Mouse (Mus musculus): ENCODE data around the gene Negr1. TPM values are rescaled to one million over a fixed set of nuclear protein-coding genes. Genes with fewer than 3 reads are reported as not detected.

The Negr1 gene
- total RNA-seq, 4 experiments from 2014 or later: 104 to 148 (median 114) TPM

DNA sequence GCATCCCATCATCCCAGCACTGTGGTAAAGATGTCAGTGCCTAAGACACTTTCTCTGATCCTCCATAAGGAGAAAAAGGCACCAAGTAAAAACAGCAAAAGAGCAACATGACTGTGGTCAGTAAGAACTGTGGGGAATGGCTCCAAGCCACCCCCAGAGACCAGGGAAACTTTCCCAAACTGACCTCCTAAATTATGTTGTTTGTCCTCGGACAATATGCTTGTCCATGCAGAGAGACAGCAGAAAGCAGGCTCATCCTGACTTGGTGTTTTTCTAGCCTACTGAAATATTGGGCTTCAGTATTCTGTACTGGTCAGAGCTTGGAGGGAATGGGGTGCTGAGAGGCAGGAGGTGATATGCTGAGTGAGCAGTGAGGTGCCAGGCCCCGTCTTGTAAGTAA, 647.8 kb downstream of the Negr1 start:
- DNase-seq (ENCODE audit: low spot score in 2 of 2): no peak

DNA sequence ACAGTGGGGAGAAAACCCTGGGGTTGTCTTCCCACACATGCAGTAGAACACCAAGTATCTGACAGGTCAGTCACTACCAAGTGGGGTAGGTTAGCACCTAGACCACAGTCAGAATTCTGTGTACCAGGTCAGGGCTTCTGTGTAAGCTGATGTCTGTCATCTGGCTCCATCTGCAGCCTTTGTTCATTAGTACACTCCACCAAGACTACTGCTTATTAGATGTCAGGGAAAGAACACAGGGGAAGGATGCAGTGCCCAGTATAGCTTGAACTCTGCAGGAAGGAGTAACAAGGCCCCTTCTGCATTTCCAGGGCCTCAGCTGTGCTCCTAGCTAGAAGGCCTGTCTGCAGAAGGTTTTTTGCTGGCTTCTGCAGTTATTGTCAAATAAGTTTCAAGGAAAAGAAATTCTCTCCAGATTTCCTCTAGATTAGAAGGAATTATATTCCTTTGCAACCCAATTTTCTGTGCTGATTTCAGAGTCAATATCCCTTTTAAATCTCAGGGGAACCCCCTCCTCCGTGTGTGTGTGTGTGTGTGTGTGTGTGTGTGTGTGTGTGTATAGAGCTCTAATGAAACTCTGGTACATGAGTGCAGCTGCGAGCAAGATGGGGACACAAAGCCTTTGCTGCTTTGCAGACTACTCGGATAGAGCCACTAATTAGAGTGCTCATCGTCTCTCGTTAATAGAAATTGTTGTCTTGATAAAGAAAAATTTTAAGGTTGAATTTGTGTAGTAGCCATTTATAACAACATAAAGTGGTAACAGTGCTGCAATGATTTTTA, 654.5 kb downstream of the Negr1 start:
- no peak for DNase-seq (ENCODE audit: low spot score in 2 of 2)

DNA sequence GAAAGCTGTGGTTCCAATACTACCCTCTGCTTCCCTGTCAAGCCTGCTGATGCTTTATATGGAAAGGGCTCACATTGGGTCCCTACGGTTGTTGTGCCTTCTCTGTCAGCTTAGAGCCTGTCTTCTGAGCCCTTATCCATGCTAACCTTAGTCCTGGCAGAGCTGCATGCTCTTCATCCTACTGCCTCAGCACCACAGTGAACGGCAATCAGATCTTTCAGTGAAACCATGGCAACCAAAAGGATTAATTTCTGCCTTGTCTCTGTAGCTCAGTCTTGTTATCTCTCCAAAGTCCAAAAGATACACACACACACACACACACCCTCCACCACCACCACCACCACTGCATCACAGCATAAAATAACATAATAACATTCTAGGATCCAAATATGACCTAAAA, 656.2 kb downstream of the Negr1 start:
- DNase-seq (ENCODE audit: low spot score in 2 of 2): no peak

DNA sequence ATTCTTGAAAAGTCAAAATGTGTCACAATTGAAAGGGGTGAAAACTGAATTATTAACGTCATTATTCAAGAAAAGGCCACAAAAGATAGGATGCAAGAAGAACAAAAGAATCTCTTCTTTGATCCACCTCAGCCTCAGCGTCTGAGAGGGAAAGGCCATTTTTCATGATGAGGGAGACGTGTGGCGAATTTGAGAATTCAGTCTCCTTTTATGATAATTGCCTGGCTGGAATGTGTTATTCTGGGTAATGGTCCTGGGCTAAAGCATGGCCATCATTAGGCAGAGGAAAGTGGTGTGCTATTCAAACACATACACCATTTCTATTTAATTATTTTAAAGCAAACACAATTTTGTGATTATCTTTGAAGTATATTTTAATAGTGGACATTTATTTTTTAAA, 663.3 kb downstream of the Negr1 start:
- no peak for DNase-seq (ENCODE audit: low spot score in 2 of 2)

DNA sequence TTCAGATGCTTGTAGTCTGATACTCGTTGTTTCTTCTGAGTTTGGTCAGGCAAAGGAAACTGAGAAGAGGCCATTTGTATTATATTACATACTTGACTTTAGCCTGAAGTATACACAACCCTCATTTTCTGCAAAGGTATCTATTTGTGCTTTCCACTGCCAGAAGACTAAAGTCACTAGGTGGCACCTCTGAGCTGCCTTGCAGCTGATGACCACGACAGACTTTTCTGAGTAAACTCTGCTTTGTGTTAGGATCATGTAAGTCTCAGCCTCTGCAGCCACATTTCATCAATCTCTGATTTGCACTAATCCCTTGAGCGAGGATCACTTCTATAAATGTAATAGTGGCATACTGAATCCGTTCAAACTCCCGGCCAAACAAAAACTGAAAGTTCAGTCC, 671.1 kb downstream of the Negr1 start:
- DNase-seq (ENCODE audit: low spot score in 2 of 2): peak in 1 of 2 experiments; percentile 35

DNA sequence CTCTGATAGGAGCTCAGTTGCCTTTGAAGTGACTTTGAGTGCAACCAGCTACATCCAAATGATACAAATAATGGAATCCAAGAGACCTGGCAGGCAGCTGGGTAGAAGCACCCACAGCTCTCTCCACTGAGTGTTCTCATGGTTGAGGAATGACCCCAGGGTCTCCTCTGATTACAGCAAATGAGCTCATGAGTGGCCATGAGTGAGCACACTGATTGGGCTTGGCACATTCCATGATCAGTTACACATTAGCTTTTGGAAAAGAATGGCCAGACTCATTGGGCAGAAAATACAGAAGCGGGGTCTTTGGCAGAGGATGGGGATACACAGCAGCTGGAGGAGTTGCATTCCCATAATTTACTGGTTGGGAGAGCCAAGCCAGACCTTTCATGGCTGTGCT, 678.6 kb downstream of the Negr1 start:
- no peak for DNase-seq (ENCODE audit: low spot score in 2 of 2)

DNA sequence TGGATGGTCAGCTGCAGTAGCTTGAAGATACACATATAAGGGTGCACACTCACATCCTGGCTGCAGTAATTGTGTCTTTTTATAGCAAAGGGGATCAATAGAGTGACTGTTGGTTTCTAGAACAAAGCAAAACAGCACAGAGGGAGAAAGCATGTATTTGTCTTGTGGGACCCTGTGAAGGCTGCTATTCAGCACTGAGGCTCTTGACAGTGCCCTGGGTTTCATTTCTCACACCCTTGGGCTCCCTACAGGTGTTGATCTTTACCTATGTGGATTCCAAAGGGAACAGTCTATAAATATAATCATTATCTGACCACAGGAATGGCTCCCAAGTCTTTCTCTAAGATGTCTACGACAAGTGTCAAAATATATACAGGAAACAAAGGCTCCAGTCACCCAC, 693.9 kb downstream of the Negr1 start:
- DNase-seq (ENCODE audit: low spot score in 2 of 2): no peak

DNA sequence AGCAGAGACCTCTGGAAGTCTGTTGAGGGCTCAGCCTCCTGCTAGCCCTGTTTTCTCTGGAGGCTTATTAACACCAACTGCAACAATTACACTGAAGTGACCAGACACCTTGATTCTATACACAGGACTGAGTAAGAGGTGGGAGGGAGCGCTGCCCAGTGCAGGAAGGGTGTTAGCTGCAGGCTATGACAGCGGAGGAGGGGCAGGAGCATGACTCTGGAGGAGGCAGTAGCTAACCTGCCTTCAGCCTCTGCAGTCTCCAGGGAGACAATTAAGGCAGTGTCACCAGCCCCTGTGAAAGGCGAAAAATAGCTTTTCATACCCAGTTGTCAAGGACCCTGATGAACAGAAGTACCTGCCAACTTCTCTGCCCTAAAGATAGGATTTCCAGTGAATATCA, 694.3 kb downstream of the Negr1 start:
- DNase-seq (ENCODE audit: low spot score in 2 of 2): no peak

DNA sequence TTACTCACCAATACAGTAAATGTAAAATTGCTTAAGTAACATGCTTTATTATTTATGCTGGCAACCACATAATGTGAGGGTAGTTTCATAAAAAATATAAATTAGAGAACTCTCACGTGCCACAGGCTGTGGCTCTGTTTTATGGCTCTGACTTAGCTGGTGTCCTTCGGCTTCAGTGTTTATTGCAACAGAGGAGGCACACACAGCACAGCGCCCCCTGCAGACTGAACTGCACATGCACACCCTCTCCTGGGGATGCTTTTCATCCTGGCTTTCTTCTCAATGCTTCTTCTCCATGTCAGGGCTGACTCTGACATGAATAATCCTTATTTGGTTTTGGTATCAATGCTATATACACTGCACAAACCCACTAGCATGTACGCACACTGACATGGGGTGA, 707.1 kb downstream of the Negr1 start:
- no peak for DNase-seq (ENCODE audit: low spot score in 2 of 2)

DNA sequence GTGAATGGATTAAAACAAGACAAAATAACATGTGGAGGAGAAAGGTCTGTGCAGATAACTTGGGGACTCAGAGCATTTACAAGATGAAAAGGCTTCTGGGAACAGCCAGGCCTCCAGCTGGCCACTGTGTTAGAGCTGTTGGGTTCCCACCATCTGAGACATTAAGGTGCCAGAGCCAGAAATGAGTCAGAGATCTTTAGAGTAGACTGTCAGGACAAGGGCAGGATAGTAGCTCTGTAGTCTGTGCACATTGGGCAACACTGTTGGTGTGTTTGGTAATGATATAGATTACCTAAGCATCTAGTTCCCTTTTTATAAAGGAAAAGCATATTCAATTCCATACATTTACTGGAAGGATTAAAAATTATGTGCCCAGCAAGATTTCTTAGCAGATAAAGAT, 710.8 kb downstream of the Negr1 start:
- DNase-seq (ENCODE audit: low spot score in 2 of 2): no peak

DNA sequence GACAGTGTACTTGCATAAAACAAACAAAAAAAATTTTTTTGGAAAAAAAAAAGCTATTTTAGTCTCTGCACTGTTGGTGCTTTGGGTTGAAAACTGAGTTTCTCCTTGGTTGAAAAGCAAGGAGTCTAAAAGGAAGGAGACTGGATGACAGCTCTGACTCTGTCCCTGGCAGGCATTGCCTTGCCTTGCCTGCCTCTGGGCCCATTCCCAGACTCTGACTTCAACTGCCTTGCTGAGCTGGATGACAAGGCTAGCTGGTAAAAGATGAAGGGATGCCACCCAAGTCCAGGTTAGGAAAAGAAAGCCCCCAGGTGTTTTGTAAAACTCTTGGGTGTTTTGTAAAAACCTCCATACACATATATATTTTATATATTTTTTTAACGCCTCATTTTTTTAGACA, 712.5 kb downstream of the Negr1 start:
- DNase-seq (ENCODE audit: low spot score in 2 of 2): no peak

DNA sequence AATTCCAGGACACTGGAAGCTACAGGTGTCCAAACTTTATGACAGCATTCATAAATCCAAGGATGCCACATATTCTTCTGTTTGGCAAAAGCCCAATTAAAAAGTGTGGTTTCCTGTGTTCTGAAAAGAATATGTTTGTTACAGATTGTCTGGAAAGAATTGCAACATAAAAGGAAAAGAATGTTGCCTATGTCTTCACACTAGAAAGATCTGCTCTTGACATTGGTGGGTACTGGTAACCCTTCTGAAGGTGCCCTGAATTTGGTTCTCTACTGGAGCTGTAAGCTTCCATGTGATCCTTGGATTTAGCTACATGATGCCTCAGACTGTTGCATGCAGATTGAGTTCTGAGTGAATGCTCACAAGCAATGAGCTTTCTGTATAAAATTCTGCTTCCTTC, 718.1 kb downstream of the Negr1 start:
- DNase-seq (ENCODE audit: low spot score in 2 of 2): no peak

DNA sequence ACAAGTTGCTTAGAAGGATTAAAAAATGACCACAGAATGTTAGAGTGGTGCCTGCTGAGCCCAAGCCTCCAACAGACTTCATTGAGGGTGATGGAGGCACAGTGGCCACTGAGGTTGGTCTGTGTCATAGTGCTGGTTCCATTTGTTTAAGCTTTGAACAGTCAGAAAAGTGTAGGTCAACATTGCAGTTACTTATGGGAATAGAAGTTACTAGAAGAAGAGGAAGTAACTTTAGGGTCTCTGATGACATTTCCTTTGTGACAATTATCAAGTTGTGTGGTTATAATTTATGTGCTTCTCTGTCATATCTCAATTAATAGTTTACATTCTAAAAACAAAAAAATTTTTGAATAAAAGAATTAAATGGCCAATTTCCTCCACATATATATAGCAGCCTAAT, 719.7 kb downstream of the Negr1 start:
- DNase-seq (ENCODE audit: low spot score in 2 of 2): no peak

DNA sequence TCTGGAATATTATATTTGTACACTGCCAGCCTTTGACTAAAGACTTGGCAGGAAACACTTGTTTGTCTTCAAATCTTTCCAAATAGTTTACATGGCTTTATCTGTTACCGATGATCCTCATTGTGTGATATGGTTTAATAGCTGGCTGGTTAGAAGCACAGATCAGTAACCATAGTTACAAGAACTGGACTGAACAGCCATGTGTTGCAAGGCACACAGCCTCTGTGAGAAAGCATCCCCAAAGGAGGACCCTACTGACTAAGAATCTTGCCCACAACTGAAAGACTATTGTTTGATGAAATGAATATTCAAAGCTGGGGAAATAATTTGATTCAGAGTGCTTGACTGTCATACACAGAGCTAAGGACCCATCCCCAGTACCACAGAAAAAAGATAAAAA, 729.7 kb downstream of the Negr1 start:
- DNase-seq (ENCODE audit: low spot score in 2 of 2): no peak

DNA sequence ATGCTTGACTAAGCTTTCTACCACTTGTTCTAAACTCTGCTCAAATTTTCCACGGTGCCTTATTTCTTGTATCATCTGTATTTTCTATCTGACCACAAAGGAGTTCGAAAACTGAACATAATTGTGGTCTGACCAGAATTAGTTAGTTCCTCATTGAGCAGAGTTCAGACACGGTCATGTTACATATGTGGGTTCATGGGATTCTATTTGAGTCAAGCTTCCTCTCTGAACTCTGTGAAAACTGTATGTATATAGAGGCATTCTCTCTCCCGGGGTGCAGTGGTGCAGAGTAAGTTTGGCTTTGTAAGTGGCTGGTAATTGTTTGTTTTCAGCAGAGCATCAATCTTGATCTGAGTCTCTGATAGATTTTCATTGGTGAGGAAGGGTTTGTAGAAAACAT, 735.6 kb downstream of the Negr1 start:
- DNase-seq (ENCODE audit: low spot score in 2 of 2): no peak

DNA sequence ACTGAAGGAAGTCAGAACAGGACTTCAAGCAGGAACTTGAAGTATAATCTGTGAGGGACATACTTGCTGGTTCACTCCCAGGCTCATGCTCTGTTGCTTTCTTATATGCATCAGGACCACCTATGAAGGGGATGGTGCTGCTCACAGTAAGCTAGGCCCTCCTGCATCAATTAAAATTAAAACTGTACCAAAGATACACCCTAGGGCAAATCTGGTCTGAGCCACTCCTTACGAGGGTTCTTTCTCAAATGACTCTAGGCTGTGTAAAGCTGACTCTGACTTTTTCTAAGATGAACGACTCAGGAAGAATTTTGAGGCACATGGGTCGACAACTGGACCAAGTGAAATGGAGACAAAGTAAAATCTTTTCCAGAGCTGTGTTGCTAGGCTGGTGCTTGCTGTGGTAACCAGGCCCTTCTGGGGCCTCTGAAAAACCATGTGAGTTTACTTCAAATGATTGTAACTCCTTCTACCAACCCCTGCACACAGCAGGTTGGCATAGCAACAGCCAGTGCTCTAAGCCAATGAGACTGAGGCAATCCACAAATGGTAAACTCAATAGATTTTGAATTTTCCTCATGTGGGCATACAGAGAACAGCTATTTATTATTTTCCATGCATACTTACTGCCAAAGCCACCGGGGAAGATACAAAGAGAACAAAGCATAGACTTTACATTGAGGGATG, 742.0 kb downstream of the Negr1 start:
- DNase-seq (ENCODE audit: low spot score in 2 of 2): no peak

DNA sequence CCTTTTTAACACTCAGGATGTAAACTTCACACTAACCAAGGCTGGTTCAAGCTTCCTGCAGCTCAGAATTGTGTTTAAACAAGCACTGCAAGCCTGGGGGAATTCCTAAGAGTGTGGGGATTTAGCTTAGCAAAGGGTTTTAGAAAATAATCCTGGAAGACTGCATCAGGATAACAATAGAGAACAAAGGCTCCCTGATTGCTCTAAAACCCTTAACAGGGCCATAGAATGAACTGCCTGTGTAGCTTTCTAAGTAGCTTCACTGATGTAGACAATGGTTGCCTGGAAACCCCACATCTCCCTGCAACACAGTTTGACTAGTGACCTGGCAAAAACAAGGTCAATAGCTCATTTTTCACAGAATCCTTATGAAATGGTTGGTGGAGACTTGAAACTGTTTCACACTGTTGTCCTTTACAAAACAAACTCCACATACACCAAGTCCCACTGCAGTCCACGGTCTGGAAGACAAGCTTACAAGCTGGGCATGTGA, 759.5 kb downstream of the Negr1 start:
- DNase-seq (ENCODE audit: low spot score in 2 of 2): no peak

DNA sequence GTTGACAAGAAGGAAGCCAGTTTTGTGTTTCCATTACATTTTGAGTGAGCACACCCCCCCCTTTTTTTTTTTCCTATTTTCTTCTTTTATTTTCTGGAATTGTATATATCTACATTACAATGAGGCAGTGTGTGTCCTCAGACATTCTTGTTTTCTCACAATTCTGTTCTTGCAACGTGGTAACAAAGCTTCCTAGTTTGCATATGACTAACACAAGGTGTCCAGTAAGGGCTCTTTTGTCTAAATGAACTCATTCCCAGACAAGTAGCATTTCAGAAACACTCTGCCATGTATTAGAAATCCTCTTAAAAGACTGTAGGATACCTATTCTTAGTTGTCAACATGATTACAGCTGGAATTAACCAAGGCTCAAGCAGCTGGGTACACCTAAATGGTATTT, 760.2 kb downstream of the Negr1 start:
- DNase-seq (ENCODE audit: low spot score in 2 of 2): no peak

DNA sequence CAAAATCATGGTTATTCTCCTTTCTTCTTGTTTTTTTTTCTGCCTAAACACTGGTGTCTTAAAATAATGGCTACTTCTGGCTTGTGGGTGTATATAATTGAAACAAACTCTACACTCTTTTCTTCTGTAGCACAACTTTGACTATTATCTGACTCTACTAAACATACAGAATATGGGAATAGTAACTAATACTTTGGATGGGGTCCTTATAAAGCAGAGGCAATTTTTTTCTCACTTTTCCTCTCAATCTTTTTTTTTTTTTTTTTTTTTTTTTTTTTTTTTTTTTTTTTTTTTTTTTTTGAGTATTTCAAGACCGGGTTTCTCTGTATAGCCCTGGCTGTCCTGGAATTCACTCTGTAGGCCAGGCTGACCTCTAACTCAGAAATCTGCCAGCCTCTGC, 772.6 kb downstream of the Negr1 start:
- no peak for DNase-seq (ENCODE audit: low spot score in 2 of 2)

DNA sequence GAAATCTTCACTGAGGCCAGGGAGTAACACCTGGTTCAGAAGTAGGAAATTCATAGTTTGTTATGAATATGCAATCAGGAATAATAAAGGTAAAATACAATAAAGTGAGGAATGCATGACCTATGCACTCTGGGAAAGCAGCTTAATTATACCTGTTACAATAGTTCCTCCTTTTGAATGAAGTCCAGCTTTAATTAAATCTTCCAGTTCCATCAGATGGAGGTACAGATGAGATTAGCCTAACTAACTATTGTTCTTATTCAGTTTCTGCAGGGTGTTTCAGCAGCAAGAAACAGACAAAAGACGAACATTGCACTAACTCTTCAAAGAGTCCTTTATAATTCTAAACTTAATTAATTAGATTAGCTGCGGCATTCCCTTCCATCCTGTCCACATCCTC, 787.9 kb downstream of the Negr1 start:
- no peak for DNase-seq (ENCODE audit: low spot score in 2 of 2)

DNA sequence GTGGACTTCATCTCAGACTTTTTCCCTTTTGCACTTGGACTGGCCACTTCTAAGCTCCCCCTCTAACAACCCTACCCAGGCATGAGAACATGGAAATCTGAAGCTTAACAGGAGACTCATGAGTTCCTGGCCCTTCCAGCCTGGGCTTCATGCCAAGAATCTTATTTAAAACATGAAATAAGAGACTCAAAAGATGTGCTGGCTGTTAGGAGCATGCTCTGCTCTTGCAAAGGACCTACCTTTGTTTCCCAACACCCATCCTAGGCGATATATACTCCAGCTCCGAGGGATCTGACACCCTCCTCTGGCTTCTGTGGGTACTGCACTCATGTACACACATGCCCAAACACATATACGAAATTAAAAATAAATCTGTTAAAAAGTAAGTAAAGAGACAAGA, 797.3 kb downstream of the Negr1 start:
- no peak for DNase-seq (ENCODE audit: low spot score in 2 of 2)

DNA sequence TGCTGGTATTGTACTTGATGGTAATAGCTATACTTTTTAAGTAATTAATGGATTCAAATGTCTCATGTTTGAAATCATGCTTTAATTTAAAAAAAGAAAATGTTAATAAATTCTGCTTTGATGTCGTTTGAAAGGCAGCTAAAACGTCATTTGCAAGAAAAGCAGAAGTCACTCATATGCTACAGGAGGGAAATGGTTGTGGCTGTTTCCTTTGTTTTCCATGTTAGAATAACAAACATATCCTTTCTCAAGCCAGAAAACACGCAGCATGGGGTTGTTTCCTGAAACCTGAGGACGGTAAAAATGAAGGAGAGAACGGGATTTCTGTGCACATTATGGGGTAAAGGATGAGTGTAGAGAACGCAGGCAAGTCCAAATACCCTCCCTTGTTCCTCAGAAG, 798.2 kb downstream of the Negr1 start:
- no peak for DNase-seq (ENCODE audit: low spot score in 2 of 2)
